Mouse (Mus musculus): ENCODE measurements around the gene Kcne1l. TPM values are rescaled to one million over a fixed set of nuclear protein-coding genes. Genes with fewer than 3 reads are reported as not detected.

Kcne1l gene
- polyA plus RNA-seq (2014; fragmentation: Nextera tagmentation; extraction: Ambion mirVana): 39.8 and 43.7 TPM in 2 replicates

- Histone ChIP-seq H3K9ac (replicated peaks; ENCODE audit: low read depth, low read length) (peak within 1 kb of the TSS; percentile 34; the same call in 1 of the 2 replicates), H3K4me3 (ENCODE audit: low read depth, low read length) (peak within 1 kb of the TSS; percentile 17; the same call in 1 of the 2 replicates), H3K9me3 (ENCODE audit: control insufficient read depth, low read length) (no peaks in the 10 kb centered on the region), H3K27ac (ENCODE audit: low read depth, low read length) (peak within 1 kb of the TSS; percentile 48), H3K4me1 (ENCODE audit: control insufficient read depth, insufficient read depth, low read length) (no peaks in the 10 kb centered on the region), H3K27me3 (ENCODE audit: control insufficient read depth, insufficient read depth, low read length) (no peaks in the 10 kb centered on the region), H3K4me2 (ENCODE audit: low read depth, low read length) (peak within 1 kb of the TSS; percentile 32), H3K36me3 (ENCODE audit: control insufficient read depth, insufficient read depth, low read length) (no peaks in the 10 kb centered on the region)
- WGBS: 19% methylated on average over 22 of the region's 33 CpGs
- ATAC-seq (ENCODE audit: low read depth): peak; percentile 81
Observed at GRCm38 (mm10) chrX:142305869-142306581, at the start of gene Kcne1l. TSS of gene Kcne1l (minus strand) at chrX:142306294.

GRCm38 (mm10) chrX:142336207-142336606, 30.1 kb upstream of the Kcne1l start:
- no peaks in the 10 kb centered on the region for H3K4me1 ChIP-seq (ENCODE audit: control insufficient read depth, insufficient read depth, low read length)
- ATAC-seq (ENCODE audit: low read depth): no peak
- 97% methylated on average over 6 of the region's 6 CpGs for WGBS
- no peak overlapping the region for H3K4me2 ChIP-seq (ENCODE audit: low read depth, low read length)
- no peaks in the 10 kb centered on the region for H3K27me3 ChIP-seq (ENCODE audit: control insufficient read depth, insufficient read depth, low read length)
- H3K9me3 ChIP-seq (ENCODE audit: control insufficient read depth, low read length): no peaks in the 10 kb centered on the region
- no peak overlapping the region for H3K9ac ChIP-seq (replicated peaks; ENCODE audit: low read depth, low read length)
- no peak overlapping the region for H3K4me3 ChIP-seq (ENCODE audit: low read depth, low read length)
- no peaks in the 10 kb centered on the region for H3K36me3 ChIP-seq (ENCODE audit: control insufficient read depth, insufficient read depth, low read length)
- H3K27ac ChIP-seq (ENCODE audit: low read depth, low read length): no peak overlapping the region

- Histone ChIP-seq H3K9ac (replicated peaks; ENCODE audit: low read depth, low read length) (no peak overlapping the region), H3K4me3 (ENCODE audit: low read depth, low read length) (no peak overlapping the region), H3K27me3 (ENCODE audit: control insufficient read depth, insufficient read depth, low read length) (no peaks in the 10 kb centered on the region), H3K4me1 (ENCODE audit: control insufficient read depth, insufficient read depth, low read length) (no peaks in the 10 kb centered on the region), H3K4me2 (ENCODE audit: low read depth, low read length) (no peak overlapping the region), H3K9me3 (ENCODE audit: control insufficient read depth, low read length) (no peaks in the 10 kb centered on the region), H3K27ac (ENCODE audit: low read depth, low read length) (no peak overlapping the region), H3K36me3 (ENCODE audit: control insufficient read depth, insufficient read depth, low read length) (no peaks in the 10 kb centered on the region)
- no peak for ATAC-seq (ENCODE audit: low read depth)
- 89% methylated on average over 5 of the region's 5 CpGs for WGBS
Observed at GRCm38 (mm10) chrX:142335502-142335901, 29.4 kb upstream of the Kcne1l start.

GRCm38 (mm10) chrX:142325760-142326159, 19.7 kb upstream of the Kcne1l start:
- 96% methylated on average over 2 of the region's 2 CpGs for WGBS
- no peaks in the 10 kb centered on the region for H3K4me1 ChIP-seq (ENCODE audit: control insufficient read depth, insufficient read depth, low read length)
- H3K9ac ChIP-seq (replicated peaks; ENCODE audit: low read depth, low read length): no peak overlapping the region
- ATAC-seq (ENCODE audit: low read depth): no peak
- no peaks in the 10 kb centered on the region for H3K36me3 ChIP-seq (ENCODE audit: control insufficient read depth, insufficient read depth, low read length)
- H3K27me3 ChIP-seq (ENCODE audit: control insufficient read depth, insufficient read depth, low read length): no peaks in the 10 kb centered on the region
- H3K4me3 ChIP-seq (ENCODE audit: low read depth, low read length): no peak overlapping the region
- H3K27ac ChIP-seq (ENCODE audit: low read depth, low read length): no peak overlapping the region
- no peaks in the 10 kb centered on the region for H3K9me3 ChIP-seq (ENCODE audit: control insufficient read depth, low read length)
- H3K4me2 ChIP-seq (ENCODE audit: low read depth, low read length): no peak overlapping the region

GRCm38 (mm10) chrX:142316106-142316505, 10.0 kb upstream of the Kcne1l start:
- H3K36me3 ChIP-seq (ENCODE audit: control insufficient read depth, insufficient read depth, low read length): no peaks in the 10 kb centered on the region
- ATAC-seq (ENCODE audit: low read depth): no peak
- no peaks in the 10 kb centered on the region for H3K9me3 ChIP-seq (ENCODE audit: control insufficient read depth, low read length)
- H3K9ac ChIP-seq (replicated peaks; ENCODE audit: low read depth, low read length): no peak overlapping the region
- no peak overlapping the region for H3K4me3 ChIP-seq (ENCODE audit: low read depth, low read length)
- no peak overlapping the region for H3K4me2 ChIP-seq (ENCODE audit: low read depth, low read length)
- no peak overlapping the region for H3K27ac ChIP-seq (ENCODE audit: low read depth, low read length)
- H3K4me1 ChIP-seq (ENCODE audit: control insufficient read depth, insufficient read depth, low read length): no peaks in the 10 kb centered on the region
- H3K27me3 ChIP-seq (ENCODE audit: control insufficient read depth, insufficient read depth, low read length): no peaks in the 10 kb centered on the region
- WGBS: 84% methylated on average over 9 of the region's 9 CpGs

- H3K27ac ChIP-seq (ENCODE audit: low read depth, low read length): no peak overlapping the region
- H3K4me1 ChIP-seq (ENCODE audit: control insufficient read depth, insufficient read depth, low read length): no peaks in the 10 kb centered on the region
- H3K4me2 ChIP-seq (ENCODE audit: low read depth, low read length): no peak overlapping the region
- ATAC-seq (ENCODE audit: low read depth): no peak
- no peak overlapping the region for H3K4me3 ChIP-seq (ENCODE audit: low read depth, low read length)
- WGBS: 73% methylated on average over 8 of the region's 8 CpGs
- no peaks in the 10 kb centered on the region for H3K36me3 ChIP-seq (ENCODE audit: control insufficient read depth, insufficient read depth, low read length)
- no peak overlapping the region for H3K9ac ChIP-seq (replicated peaks; ENCODE audit: low read depth, low read length)
- no peaks in the 10 kb centered on the region for H3K9me3 ChIP-seq (ENCODE audit: control insufficient read depth, low read length)
- no peaks in the 10 kb centered on the region for H3K27me3 ChIP-seq (ENCODE audit: control insufficient read depth, insufficient read depth, low read length)
Observed at GRCm38 (mm10) chrX:142315270-142315669, 9.2 kb upstream of the Kcne1l start.

GRCm38 (mm10) chrX:142314307-142315024, 8.4 kb upstream of the Kcne1l start:
- Histone ChIP-seq H3K9ac (replicated peaks; ENCODE audit: low read depth, low read length) (no peak overlapping the region), H3K27me3 (ENCODE audit: control insufficient read depth, insufficient read depth, low read length) (no peaks in the 10 kb centered on the region), H3K9me3 (ENCODE audit: control insufficient read depth, low read length) (no peaks in the 10 kb centered on the region), H3K36me3 (ENCODE audit: control insufficient read depth, insufficient read depth, low read length) (no peaks in the 10 kb centered on the region), H3K4me3 (ENCODE audit: low read depth, low read length) (no peak overlapping the region), H3K4me1 (ENCODE audit: control insufficient read depth, insufficient read depth, low read length) (no peaks in the 10 kb centered on the region), H3K27ac (ENCODE audit: low read depth, low read length) (no peak overlapping the region), H3K4me2 (ENCODE audit: low read depth, low read length) (peak overlapping the region; percentile 11; the same call in 1 of the 2 replicates)
- WGBS: 50% methylated on average over 11 of the region's 11 CpGs
- peak; percentile 78 for ATAC-seq (ENCODE audit: low read depth)

GRCm38 (mm10) chrX:142310431-142310830, 4.3 kb upstream of the Kcne1l start:
- H3K4me3 ChIP-seq (ENCODE audit: low read depth, low read length): no peak overlapping the region
- 50% methylated on average over 5 of the region's 5 CpGs for WGBS
- H3K27ac ChIP-seq (ENCODE audit: low read depth, low read length): no peak overlapping the region
- no peaks in the 10 kb centered on the region for H3K27me3 ChIP-seq (ENCODE audit: control insufficient read depth, insufficient read depth, low read length)
- no peak for ATAC-seq (ENCODE audit: low read depth)
- H3K9me3 ChIP-seq (ENCODE audit: control insufficient read depth, low read length): no peaks in the 10 kb centered on the region
- no peaks in the 10 kb centered on the region for H3K4me1 ChIP-seq (ENCODE audit: control insufficient read depth, insufficient read depth, low read length)
- no peaks in the 10 kb centered on the region for H3K36me3 ChIP-seq (ENCODE audit: control insufficient read depth, insufficient read depth, low read length)
- no peak overlapping the region for H3K4me2 ChIP-seq (ENCODE audit: low read depth, low read length)
- H3K9ac ChIP-seq (replicated peaks; ENCODE audit: low read depth, low read length): no peak overlapping the region
